Mouse (Mus musculus): ENCODE data around the gene Map2k3. TPM values are rescaled to one million over a fixed set of nuclear protein-coding genes. Genes with fewer than 3 reads are reported as not detected.

Gene Map2k3
- polyA plus RNA-seq, 2 experiments from 2014 or later: 48.1 to 70.2 TPM

DNA sequence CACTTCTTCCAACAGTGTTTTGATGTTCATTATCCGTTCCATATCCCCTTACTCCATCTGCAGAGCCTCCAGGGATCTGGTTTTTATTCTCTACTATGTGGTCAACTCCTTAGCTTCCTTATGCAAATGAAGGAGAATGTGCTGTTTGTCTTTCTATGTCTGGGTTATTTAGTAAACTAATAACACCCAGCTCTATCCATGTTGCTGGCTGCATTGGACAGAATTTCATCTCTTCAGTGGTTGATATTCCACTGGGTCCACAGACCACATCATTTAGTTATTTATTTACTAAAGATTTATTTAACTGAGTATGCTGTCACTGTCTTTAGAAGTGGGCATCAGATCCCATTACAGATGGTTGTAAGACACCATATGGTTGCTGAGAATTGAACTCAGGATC lies 29.3 kb downstream of the Map2k3 start:
- no peak for ATAC-seq

DNA sequence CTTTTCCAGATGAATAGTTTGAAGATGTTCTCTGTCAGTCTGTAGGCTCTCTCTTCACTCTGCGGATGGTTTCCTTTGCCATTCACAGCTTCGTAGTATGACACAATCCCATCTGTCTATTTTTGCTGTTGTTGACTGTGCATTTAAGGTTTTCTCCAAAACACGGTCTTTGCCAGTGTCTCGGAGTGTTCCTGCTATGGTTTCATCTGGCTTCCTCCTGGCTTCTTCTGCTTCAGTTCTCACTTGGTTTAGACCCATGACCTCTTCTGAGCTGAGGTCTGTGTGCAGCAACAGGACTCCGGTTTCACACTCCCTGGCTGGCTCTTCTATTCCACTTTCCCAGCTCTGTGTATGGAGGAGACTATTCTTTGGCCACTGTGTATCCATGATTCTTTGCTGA lies 30.9 kb downstream of the Map2k3 start:
- ATAC-seq: no peak

DNA sequence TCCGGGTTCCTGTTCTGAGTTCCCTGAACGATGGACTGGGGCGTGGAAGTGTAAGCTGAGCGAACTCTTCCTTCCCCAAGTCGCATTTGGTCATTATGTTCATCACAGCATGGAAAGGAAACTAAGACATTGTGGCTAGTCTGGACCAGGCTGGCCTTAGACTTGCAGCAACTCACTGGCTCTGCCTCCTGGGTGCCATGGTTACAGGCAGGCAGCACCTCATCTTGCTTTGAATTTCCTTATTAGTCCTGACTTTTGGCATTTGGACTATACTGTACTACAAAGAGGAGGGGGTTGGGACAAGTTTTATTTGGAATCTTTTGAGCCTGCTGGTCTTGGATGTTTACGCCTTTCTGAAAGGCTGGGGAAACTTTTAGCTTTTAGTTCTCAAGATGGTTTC lies 35.1 kb downstream of the Map2k3 start:
- no peak for ATAC-seq

DNA sequence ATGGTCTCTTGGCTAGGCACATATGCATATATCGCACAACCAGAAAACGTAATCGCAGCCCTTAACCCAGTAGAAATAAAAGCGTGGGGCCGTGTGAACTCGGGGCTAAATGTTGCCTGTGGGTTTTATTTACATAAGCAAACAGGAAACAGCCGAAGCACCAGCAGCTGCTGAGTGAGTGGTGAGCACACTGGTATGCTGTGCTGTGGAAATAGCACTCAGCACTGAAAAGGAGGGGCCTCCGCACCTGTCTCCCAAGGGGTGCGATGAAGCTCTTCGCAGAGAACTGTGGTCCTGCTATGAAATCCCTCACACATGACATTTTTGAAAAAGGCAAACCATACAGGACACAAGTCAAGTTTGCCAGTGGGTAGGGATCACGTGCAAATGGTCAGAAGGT lies 43.3 kb downstream of the Map2k3 start:
- no peak for ATAC-seq

DNA sequence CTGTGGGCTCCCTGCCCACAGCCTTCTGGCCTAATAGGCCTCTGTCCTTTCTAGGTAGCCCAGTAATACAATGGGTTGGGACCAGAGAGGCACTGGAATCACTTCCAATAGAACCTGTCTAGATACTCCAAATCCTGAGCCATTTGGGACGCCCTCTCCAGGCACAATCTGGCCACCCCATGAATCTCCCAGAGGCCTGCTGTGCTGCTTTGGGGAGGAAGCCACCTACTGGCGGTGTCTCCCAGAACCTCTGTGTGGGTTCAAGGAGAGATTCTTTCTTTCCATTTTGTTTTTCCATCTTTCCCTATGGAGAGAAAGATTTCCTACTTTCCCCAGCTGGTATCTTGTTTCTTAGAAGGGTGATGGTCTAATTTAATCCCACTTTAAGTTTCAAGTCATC lies 44.4 kb downstream of the Map2k3 start:
- no peak for ATAC-seq

DNA sequence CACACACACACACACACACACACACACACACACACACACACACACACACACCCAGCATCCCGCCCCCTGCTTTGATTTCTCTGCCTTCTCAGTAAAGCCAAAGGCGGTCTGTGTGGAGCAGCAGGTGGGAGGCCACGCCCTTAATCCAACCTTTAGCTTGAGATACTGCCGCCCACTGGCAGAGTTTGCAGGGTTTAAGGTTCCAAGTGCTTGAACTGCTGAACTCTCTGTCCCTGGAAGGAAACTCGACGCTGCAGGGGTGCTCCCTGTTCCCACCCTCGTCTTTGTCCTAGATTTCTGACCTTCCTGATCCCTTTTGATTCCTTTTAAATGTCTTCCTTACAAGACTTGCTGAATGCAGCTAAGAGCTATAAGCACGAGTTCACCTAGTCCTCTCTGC lies 44.9 kb downstream of the Map2k3 start:
- ATAC-seq: no peak

DNA sequence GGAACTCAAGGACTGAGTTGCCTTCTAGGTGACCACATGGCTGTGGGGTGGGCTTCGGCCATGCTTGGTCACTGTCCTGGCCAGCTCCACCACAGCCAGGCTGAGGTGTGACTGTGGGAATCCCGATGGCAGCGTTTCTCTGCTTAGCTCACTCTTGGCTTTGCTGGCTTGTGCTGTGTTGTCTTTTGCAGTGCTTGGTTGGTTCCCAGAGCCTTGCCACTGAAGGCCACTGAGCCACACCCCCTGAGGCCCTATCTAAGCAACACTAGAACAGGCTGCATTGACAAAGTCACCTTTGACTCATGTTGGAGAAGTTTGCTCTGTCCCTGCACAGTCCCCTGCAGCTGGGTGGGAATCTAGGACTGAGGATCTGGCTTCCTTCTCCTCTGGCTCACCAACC lies 45.3 kb downstream of the Map2k3 start:
- ATAC-seq: no peak

DNA sequence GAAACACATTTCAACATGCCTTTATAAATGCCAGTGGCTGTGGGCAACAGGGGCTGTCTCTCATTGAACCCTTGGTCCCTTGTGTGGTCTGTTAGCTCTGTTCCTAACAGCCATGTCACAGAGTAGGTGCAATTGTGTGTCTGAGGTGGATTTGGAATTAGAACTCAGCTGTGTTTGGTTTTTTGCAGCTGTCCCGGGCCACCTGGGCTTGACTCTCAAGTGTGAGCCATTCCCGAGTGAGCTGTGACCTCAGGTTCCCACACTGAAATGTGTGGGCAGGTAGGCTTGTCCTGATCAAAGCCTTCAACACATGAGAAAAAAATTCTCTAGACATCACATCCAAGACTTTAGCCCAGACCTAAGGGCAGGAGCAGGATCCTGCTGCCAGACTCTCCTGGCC lies 46.8 kb downstream of the Map2k3 start:
- no peak for ATAC-seq

DNA sequence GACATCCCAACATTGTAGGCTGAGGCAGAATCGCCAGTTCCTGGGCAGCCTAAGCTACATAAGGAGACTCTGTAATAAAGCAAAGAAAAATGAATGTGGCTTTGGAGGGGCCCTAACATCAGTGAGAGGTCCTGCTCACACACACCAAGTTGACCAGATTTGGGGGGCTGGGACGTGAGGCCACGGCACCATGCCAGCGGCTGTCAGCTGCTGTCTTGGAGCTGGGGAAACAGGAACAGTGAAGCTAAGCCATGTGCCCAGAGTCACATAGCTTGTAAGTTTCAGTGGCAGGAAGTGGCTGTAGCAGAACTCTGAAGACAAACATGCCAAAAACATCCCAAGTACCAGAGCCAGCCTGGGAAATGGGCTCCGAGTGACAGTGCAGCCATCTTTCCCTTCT lies 48.0 kb downstream of the Map2k3 start:
- ATAC-seq: no peak

DNA sequence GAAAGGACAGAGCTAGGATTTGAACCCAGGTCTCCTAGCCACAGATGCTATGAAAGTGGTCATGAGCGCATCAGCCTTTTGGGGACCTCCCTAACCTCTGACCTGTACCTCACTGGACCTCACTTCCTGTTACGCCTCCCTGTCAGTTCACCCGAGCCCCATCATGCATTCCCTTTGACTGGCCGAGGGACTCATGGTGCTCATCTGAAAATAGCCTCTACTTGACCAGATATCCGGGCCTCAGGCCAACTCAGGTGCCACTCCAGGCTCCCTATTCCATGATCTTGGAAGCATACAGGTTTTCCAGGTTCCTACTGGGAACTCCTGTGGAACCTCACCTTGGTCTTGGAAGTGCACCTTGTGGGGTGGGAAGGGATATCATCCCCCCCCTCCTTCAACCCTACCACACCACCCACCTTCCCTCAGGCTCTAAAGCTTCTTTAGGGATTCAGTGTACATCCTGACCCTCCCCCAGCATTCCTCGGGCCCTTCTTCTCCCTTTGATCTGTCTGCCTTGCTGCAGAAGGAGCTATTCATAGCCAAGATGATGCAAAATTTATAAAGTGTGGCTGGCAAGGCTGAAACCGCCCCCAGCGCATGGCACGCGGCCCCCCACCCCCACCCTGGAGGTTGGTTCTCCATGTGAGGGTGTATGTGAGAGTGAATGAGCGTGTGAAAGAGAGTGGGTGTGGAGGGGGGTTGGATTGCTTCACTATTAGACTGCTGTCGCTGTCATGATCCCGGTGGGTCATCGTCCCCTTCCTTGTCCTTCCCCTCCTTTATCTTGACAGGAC lies 50.1 kb downstream of the Map2k3 start:
- ATAC-seq: no peak

DNA sequence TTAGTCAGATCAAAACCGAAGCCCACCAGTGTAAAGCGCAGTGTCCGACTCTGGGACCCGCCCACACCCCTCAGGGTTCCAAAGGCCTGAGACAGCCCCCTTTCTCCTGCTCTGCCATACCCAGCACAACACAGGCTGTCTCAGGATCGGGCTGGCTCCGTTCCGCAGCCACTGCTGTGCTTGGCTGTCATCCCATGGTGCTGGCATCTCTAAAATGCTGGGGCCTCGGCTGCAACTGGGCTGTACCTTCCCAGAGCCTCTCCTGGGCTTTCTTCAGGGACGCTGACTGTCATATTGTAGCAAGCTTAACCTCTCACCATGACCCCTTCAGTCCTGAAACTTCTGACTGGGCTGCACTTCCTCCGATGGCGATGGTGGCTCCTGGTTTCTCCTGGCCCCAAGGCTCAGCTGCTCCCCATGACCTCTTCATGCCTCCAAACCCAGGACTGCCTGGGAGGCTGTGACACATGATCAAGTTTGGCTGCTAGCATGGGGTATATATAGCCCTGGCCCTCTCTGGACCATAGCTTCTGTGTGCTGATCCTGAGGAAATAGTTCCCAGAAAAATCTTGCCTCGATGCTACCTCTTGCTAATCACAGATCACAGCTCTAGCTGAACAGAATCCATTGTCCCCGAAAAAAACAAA lies 53.2 kb downstream of the Map2k3 start:
- ATAC-seq: no peak

DNA sequence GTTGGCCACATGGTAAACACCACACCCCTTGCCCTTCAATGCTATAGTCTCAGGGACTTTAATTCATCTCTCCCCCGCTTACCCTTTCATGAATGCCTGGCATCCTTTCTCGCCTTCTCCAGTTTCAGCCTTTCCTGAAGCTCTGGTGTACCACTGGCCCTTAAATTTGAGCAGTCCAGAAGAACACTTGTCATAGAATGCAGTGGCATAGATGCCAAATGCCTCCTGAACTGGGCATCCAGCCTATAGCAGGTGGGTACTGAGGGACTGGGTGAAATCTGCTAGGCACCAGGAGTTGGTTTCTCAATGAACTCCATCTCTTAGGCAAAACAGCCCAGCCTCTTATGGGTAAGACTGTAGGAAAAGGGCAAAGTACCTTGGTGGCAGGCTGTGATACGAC lies 58.6 kb downstream of the Map2k3 start:
- ATAC-seq: no peak

Other genes with a start within 250 kb of the Map2k3 start
- 10 to 100 TPM in 1 of 2 experiments, 1 to 10 TPM in 1; 9.7 to 12.8 TPM for gene Llgl1, start 232.3 kb upstream of the Map2k3 start, polyA plus RNA-seq (2017; shearing (Covaris generic))
- 100 to 1,000 TPM in 1 of 2 experiments, 10 to 100 TPM in 1; 67.8 to 101 TPM for gene Flii, start 204.8 kb upstream of the Map2k3 start, polyA plus RNA-seq (2017; shearing (Covaris generic))
- gene Mief2, start 203.6 kb upstream of the Map2k3 start, polyA plus RNA-seq (2017; shearing (Covaris generic)): 10 to 100 TPM in 1 of 2 experiments, 1 to 10 TPM in 1; 9.1 to 12.2 TPM
- gene Top3a, start 154.7 kb upstream of the Map2k3 start, polyA plus RNA-seq (2017; shearing (Covaris generic)): 10 to 100 TPM; 13.8 to 25.0 TPM
- 1 to 10 TPM; 5.7 to 6.6 TPM for gene Smcr8, start 154.5 kb upstream of the Map2k3 start, polyA plus RNA-seq (2017; shearing (Covaris generic))
- gene Shmt1, start 120.3 kb upstream of the Map2k3 start, polyA plus RNA-seq (2017; shearing (Covaris generic)): 10 to 100 TPM; 18.6 to 33.7 TPM
- 10 to 100 TPM; 22.4 to 24.8 TPM for gene Dhrs7b, start 101.4 kb upstream of the Map2k3 start, polyA plus RNA-seq (2017; shearing (Covaris generic))
- gene Tmem11, start 52.8 kb upstream of the Map2k3 start, polyA plus RNA-seq (2017; shearing (Covaris generic)): 10 to 100 TPM; 33.2 to 36.9 TPM
- 1 to 10 TPM; 6.9 to 9.9 TPM for gene Natd1, start 17.3 kb upstream of the Map2k3 start, polyA plus RNA-seq (2017; shearing (Covaris generic))
- not detected for gene Kcnj12, start 90.5 kb downstream of the Map2k3 start, polyA plus RNA-seq (2017; shearing (Covaris generic))
- 10 to 100 TPM; 77.2 to 97.2 TPM for gene Tnfrsf13b, start 194.7 kb downstream of the Map2k3 start, polyA plus RNA-seq (2017; shearing (Covaris generic))
- 10 to 100 TPM; 11.3 to 13.1 TPM for gene Usp22, start 243.0 kb downstream of the Map2k3 start, polyA plus RNA-seq (2017; shearing (Covaris generic))